Comparison of ENCODE assay signal across 11 mouse cellular contexts in genomic region chr3:60575945-60576344, GRCm38 (mm10).
DNase-seq lines count a peak whose midpoint lies in the region; ATAC-seq and TF ChIP-seq lines count a peak whose summit lies in the region.
"Had no signal": no experiment of that assay in that cellular context is flagged by ENCODE, and none has a peak within 500 bp of the region (broad histone marks: within the 10 kb centered on the region; RNA-seq: fewer than 3 reads in every experiment).

No protein-coding gene starts in this region.

- peaks cover 57% of the 10 kb centered on the region for H3K4me1 ChIP-seq in heart, embryonic 11.5 days (ENCODE audit: control insufficient read depth, insufficient read depth, low read length)
- peaks cover 87% of the 10 kb centered on the region for H3K4me1 ChIP-seq in liver, embryonic 12.5 days
- H3K4me1 ChIP-seq in cortical plate, adult 2 months (ENCODE audit: control insufficient read depth, insufficient read depth, low read length), result peaks cover 14% of the 10 kb centered on the region
- no peaks in the 10 kb centered on the region for H3K4me1 ChIP-seq in olfactory bulb, adult 2 months (ENCODE audit: control insufficient read depth, insufficient read depth, low read length)
- peaks cover 30% of the 10 kb centered on the region for H3K4me1 ChIP-seq in intestine, embryonic 15.5 days (replicated peaks)

- intact Hi-C loops in heart, postnatal 25 days (cut with DNase I), result no loop called here

- H3K27ac ChIP-seq in heart, embryonic 11.5 days (ENCODE audit: low read depth, low read length), result peak overlapping the region; percentile 67
- H3K27ac ChIP-seq in liver, embryonic 12.5 days, result peak overlapping the region; percentile 64
- H3K27ac ChIP-seq in cortical plate, adult 2 months (ENCODE audit: insufficient read depth, low read length), result peak overlapping the region; percentile 92
- H3K27ac ChIP-seq in olfactory bulb, adult 2 months (ENCODE audit: insufficient read depth, low read depth, low read length), result peak overlapping the region; percentile 57; the same call in 1 of the 2 replicates
- no peak overlapping the region for H3K27ac ChIP-seq in intestine, embryonic 15.5 days

- no peaks in the 10 kb centered on the region for H3K27me3 ChIP-seq in heart, embryonic 11.5 days (ENCODE audit: control insufficient read depth, insufficient read depth, low read length)
- H3K27me3 ChIP-seq in liver, embryonic 12.5 days (replicated peaks), result no peaks in the 10 kb centered on the region
- no peaks in the 10 kb centered on the region for H3K27me3 ChIP-seq in intestine, embryonic 15.5 days (replicated peaks)

- TF ChIP-seq CTCF in cortical plate, adult 2 months (IDR thresholded peaks at IDR 0.05; ENCODE audit: extremely low read depth, insufficient read depth, low read length), result no peak
- no peak for TF ChIP-seq CTCF in olfactory bulb, adult 2 months (IDR thresholded peaks at IDR 0.05; ENCODE audit: insufficient read depth, low read depth, low read length)

- ATAC-seq in heart, embryonic 11.5 days (replicated peaks; ENCODE audit: insufficient number of reproducible peaks, low FRiP score, low TSS enrichment), result no peak
- ATAC-seq in liver, embryonic 12.5 days, result no peak
- no peak for ATAC-seq in intestine, embryonic 15.5 days

- H3K9ac ChIP-seq in heart, embryonic 11.5 days (ENCODE audit: low read depth, low read length), result peak overlapping the region; percentile 56; the same call in 1 of the 2 replicates
- no peak overlapping the region; the same call in 1 of the 2 replicates for H3K9ac ChIP-seq in liver, embryonic 12.5 days
- H3K9ac ChIP-seq in intestine, embryonic 15.5 days, result no peak overlapping the region

- no peak for DNase-seq in heart, postnatal 25 days (ENCODE audit: low spot score)
- no peak for DNase-seq in liver
- DNase-seq in B cell, adult 2 months, result no peak
- DNase-seq: adrenal gland, adult 8-10 months; gastrocnemius, postnatal 10 days; kidney, postnatal 4 days had no signal

- TF ChIP-seq POLR2A in cortical plate, adult 2 months (IDR thresholded peaks at IDR 0.05; ENCODE audit: extremely low read depth, insufficient read depth, low read length), result no peak
- TF ChIP-seq POLR2A in olfactory bulb, adult 2 months (IDR thresholded peaks at IDR 0.05; ENCODE audit: insufficient read depth, low read depth, low read length), result no peak

- no peaks in the 10 kb centered on the region for H3K9me3 ChIP-seq in heart, embryonic 11.5 days (replicated peaks; ENCODE audit: control insufficient read depth, low read length)
- H3K9me3 ChIP-seq in liver, embryonic 12.5 days (replicated peaks), result no peaks in the 10 kb centered on the region
- H3K9me3 ChIP-seq in intestine, embryonic 15.5 days, result no peaks in the 10 kb centered on the region

- 21% methylated on average over 2 of the region's 2 CpGs for WGBS in heart, embryonic 11.5 days (ENCODE audit: insufficient replicate concordance)
- 49% methylated on average over 2 of the region's 2 CpGs for WGBS in liver, embryonic 12.5 days (ENCODE audit: insufficient replicate concordance)
- WGBS in olfactory bulb, adult 2 months, result 73% methylated on average over 2 of the region's 2 CpGs
- WGBS in intestine, embryonic 15.5 days, result 44% methylated on average over 2 of the region's 2 CpGs

- no peaks in the 10 kb centered on the region for H3K36me3 ChIP-seq in heart, embryonic 11.5 days (ENCODE audit: control insufficient read depth, insufficient read depth, low read length)
- no peaks in the 10 kb centered on the region for H3K36me3 ChIP-seq in liver, embryonic 12.5 days
- H3K36me3 ChIP-seq in intestine, embryonic 15.5 days, result no peaks in the 10 kb centered on the region

- no peak overlapping the region for H3K4me3 ChIP-seq in heart, embryonic 11.5 days (ENCODE audit: low read depth, low read length)
- no peak overlapping the region for H3K4me3 ChIP-seq in liver, embryonic 12.5 days
- no peak overlapping the region for H3K4me3 ChIP-seq in cortical plate, adult 2 months (ENCODE audit: insufficient read depth, low read length)
- H3K4me3 ChIP-seq in olfactory bulb, adult 2 months (ENCODE audit: insufficient read depth, low read depth, low read length), result no peak overlapping the region
- no peak overlapping the region for H3K4me3 ChIP-seq in intestine, embryonic 15.5 days (replicated peaks)

- peak overlapping the region; percentile 42; the same call in 1 of the 2 replicates for H3K4me2 ChIP-seq in heart, embryonic 11.5 days
- no peak overlapping the region for H3K4me2 ChIP-seq in liver, embryonic 12.5 days
- no peak overlapping the region for H3K4me2 ChIP-seq in intestine, embryonic 15.5 days (replicated peaks)
